Mouse (Mus musculus): ENCODE measurements around the gene Olfr33. TPM values are rescaled to one million over a fixed set of nuclear protein-coding genes. Genes with fewer than 3 reads are reported as not detected.

The Olfr33 gene
- polyA plus RNA-seq (2021; fragmentation: Nextera tagmentation) = not detected in 2 replicates
- long read RNA-seq, experiment 1 = 0 reads
- long read RNA-seq, experiment 2 = 0 reads

DNA sequence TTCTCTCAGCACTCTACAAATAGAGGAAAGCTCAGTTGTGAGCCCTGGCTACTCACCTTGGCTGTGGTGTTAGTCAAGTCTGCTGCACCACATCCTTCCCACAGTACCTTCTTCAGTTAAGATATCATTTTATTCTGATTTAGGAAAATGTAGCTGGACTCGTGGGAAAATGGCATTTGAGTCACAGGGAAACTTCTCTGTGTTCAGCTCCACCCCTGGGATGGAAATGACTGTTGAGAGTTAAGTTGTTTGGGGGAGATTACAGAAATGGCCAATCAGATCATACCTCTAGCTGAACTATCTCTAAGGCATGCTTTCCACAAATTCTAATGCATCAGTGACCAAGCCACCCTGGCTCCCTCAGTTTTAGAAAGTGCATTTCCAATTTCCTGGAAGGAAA, at the start of gene Olfr33:
Gene Olfr33 (minus strand): TSS at position 101 of the 400 bp plus-strand sequence.

DNA sequence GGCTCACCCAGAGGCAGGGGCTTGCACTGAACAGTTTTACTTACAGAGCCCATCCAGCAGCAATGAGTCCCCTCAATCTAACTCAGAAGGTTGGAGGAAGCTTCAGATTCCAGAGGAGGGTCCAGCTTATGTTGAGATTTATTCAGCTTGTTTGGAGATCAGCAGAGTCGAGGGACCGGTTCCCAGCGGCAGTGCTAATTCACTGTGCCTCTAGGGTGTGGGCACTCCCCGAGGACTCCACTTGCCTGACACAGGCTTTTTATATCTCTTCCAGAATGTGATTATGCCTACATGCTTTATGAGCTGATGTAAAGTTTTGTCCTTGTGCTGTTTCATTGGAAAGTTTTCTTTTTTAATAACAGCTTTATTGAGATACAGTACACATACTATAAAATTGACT, 40.4 kb upstream of the Olfr33 start, which contains the start of the genes Olfr560 and Olfr78:
Gene Olfr560 (minus strand): TSS at position 101 of the 400 bp plus-strand sequence.
Gene Olfr78 (minus strand): TSS at position 206 of the 400 bp plus-strand sequence.

DNA sequence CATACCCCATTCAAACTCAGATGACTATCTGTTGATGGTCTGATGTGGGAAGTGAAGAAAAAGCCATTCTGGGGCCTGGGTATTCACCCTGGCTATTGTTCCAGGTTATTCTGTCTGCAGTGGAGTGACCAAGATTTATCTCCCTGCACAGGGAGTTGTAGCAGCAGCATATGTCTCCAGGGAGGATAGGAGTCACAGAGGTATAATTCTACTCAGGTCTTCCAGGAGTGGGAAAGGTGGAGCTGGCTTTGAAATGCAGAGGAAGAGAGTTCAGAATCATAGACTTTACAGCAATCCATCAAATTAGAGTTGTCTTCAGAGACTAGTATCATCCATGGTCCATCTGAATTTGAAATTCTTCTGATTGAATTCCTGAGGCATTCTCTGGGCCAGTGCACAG, 8.5 kb upstream of the Olfr33 start, which contains the start of gene Olfr559:
Gene Olfr559 (minus strand): TSS at position 101 of the 400 bp plus-strand sequence.

GRCm38 (mm10) chr7:102701915-102702314, 17.0 kb downstream of the Olfr33 start, which contains the start of gene Olfr558:
Olfr558 (plus strand) TSS chr7:102702215.

DNA sequence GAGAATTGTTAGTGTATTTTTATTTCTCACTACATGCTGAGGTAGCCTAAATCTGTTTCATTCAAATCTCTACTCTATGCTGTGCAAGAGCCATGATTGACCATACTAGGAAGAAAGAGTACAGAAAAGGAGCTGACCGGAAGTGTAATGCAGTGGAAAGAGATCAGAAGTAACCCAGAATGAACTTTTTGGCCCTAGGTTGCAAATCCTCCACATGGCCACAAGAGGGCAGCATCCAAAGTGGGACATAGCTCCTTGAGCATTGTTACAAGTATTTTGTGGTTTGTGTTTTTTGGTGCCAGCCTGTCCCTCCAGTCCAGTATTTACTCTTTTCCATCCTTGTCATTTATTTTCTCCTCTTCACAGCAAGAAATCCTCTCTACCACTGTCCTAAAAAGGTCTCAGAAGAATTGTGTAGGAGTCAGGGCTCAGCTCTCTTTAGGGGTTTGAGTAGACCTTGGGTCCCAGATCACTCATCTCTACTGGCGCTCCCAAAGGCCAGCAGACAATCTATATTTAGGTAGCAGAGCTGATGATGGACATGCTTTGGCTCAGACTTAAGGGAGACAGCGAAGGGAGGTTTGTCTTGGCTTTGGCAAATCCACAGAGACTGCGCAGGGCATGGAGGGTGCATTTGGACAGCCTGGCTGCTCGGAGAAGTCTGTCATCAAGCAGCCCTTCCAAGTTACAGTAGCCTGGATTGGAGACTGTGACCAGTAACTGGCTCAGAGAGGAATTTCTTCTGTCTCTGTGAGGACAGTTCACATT, 23.3 kb downstream of the Olfr33 start, which contains the start of gene Olfr557:
Gene Olfr557 (plus strand): TSS at position 553 of the 768 bp plus-strand sequence.

DNA sequence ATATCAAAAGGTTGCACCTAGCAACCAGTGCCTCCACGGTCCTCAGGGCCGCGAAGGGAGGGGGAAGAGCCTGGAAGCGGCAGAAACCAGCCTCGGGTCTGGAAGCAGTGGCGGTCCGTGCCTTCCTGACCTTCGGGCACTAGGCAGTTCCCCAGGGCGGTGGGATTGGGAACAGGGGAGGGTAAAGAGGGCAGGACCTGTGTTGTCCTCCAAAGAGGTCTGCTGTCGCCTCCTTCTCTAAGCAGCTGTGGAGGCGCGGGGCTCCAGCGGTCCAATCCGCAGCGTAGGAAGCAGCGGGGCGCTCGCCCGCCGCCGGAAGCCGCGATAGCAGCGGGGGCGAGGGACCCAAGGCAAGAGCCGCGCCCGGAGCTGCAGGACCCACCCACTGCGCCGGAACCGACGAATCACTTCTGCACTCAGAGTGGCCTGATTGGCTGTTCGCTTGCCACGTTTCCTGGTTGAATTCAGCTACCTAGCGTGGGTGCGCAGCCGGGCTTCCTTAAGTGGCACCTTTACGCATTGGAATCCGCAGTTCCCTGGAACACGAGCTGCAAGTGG, 31.8 kb downstream of the Olfr33 start, which contains the start of gene Trim68:
Gene Trim68 (minus strand): TSS at position 384 of the 558 bp plus-strand sequence.

DNA sequence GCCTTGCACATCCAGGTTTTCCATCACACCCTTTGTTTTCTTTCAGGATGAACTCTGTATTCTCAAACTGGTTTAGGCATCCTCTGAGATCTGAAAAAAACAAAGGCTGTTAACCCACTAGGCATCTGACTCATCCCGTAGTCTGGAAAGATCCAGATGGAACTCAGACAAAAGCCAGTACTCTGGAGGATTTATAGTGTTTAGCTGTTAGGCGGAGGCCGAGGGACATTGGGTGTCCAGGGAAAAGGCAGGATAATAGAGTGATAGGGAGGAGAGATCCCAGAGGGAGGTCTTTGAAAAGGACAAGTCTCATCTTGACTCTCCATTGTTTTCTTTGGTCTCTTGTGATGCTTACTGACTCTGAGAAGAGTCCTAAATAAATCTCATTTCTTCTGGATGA, 54.3 kb downstream of the Olfr33 start, which contains the start of gene Olfr556:
Gene Olfr556 (plus strand): TSS at position 301 of the 400 bp plus-strand sequence.

Other genes with a start within 250 kb of the Olfr33 start
- gene Olfr543, start 237.4 kb downstream of the Olfr33 start, polyA plus RNA-seq (2021; fragmentation: Nextera tagmentation) = not detected in 2 replicates
- gene Olfr544, start 230.8 kb downstream of the Olfr33 start, polyA plus RNA-seq (2021; fragmentation: Nextera tagmentation) = not detected in 2 replicates
- gene Olfr545, start 219.5 kb downstream of the Olfr33 start, polyA plus RNA-seq (2021; fragmentation: Nextera tagmentation) = not detected in 2 replicates
- gene Olfr547, start 184.3 kb downstream of the Olfr33 start, polyA plus RNA-seq (2021; fragmentation: Nextera tagmentation) = not detected in 2 replicates
- gene Olfr548-ps1, start 178.2 kb downstream of the Olfr33 start, polyA plus RNA-seq (2021; fragmentation: Nextera tagmentation) = not detected in 2 replicates
- gene Olfr549, start 169.2 kb downstream of the Olfr33 start, polyA plus RNA-seq (2021; fragmentation: Nextera tagmentation) = not detected in 2 replicates
- gene Trim21, start 153.6 kb downstream of the Olfr33 start, polyA plus RNA-seq (2021; fragmentation: Nextera tagmentation) = 0.54 and 0.67 TPM in 2 replicates
- 1.9 and 2.1 TPM in 2 replicates for gene Olfr550, start 147.6 kb downstream of the Olfr33 start, polyA plus RNA-seq (2021; fragmentation: Nextera tagmentation)
- not detected in 2 replicates for gene Olfr551, start 127.2 kb downstream of the Olfr33 start, polyA plus RNA-seq (2021; fragmentation: Nextera tagmentation)
- not detected in 2 replicates for gene Olfr552, start 121.3 kb downstream of the Olfr33 start, polyA plus RNA-seq (2021; fragmentation: Nextera tagmentation)
- gene Olfr553, start 100.9 kb downstream of the Olfr33 start, polyA plus RNA-seq (2021; fragmentation: Nextera tagmentation) = not detected in 2 replicates
- not detected in 2 replicates for gene Olfr554, start 80.6 kb downstream of the Olfr33 start, polyA plus RNA-seq (2021; fragmentation: Nextera tagmentation)
- not detected in 2 replicates for gene Olfr555, start 60.2 kb downstream of the Olfr33 start, polyA plus RNA-seq (2021; fragmentation: Nextera tagmentation)
- gene Olfr556, start 54.2 kb downstream of the Olfr33 start, polyA plus RNA-seq (2021; fragmentation: Nextera tagmentation) = not detected in 2 replicates
- 2.1 and 2.6 TPM in 2 replicates for gene Trim68, start 31.7 kb downstream of the Olfr33 start, polyA plus RNA-seq (2021; fragmentation: Nextera tagmentation)
- gene Olfr557, start 23.2 kb downstream of the Olfr33 start, polyA plus RNA-seq (2021; fragmentation: Nextera tagmentation) = not detected in 2 replicates
- 0.10 and 0.13 TPM in 2 replicates for gene Olfr558, start 16.9 kb downstream of the Olfr33 start, polyA plus RNA-seq (2021; fragmentation: Nextera tagmentation)
- not detected in 2 replicates for gene Olfr559, start 8.4 kb upstream of the Olfr33 start, polyA plus RNA-seq (2021; fragmentation: Nextera tagmentation)
- gene Olfr560, start 40.3 kb upstream of the Olfr33 start, polyA plus RNA-seq (2021; fragmentation: Nextera tagmentation) = not detected in 2 replicates
- gene Olfr78, start 40.4 kb upstream of the Olfr33 start, polyA plus RNA-seq (2021; fragmentation: Nextera tagmentation) = not detected in 2 replicates
- not detected in 2 replicates for gene Olfr561, start 52.2 kb upstream of the Olfr33 start, polyA plus RNA-seq (2021; fragmentation: Nextera tagmentation)
- gene Olfr564, start 84.4 kb upstream of the Olfr33 start, polyA plus RNA-seq (2021; fragmentation: Nextera tagmentation) = not detected in 2 replicates
- not detected in 2 replicates for gene Olfr566, start 139.7 kb upstream of the Olfr33 start, polyA plus RNA-seq (2021; fragmentation: Nextera tagmentation)
- not detected in 2 replicates for gene Olfr568, start 158.1 kb upstream of the Olfr33 start, polyA plus RNA-seq (2021; fragmentation: Nextera tagmentation)
- gene Olfr569, start 171.8 kb upstream of the Olfr33 start, polyA plus RNA-seq (2021; fragmentation: Nextera tagmentation) = not detected in 2 replicates
- 0.23 TPM in 1 of 2 replicates, not detected in the other for gene Olfr570, start 175.5 kb upstream of the Olfr33 start, polyA plus RNA-seq (2021; fragmentation: Nextera tagmentation)
- gene Olfr571, start 198.5 kb upstream of the Olfr33 start, polyA plus RNA-seq (2021; fragmentation: Nextera tagmentation) = not detected in 2 replicates
- gene Olfr572, start 205.3 kb upstream of the Olfr33 start, polyA plus RNA-seq (2021; fragmentation: Nextera tagmentation) = not detected in 2 replicates
- gene Olfr573-ps1, start 223.5 kb upstream of the Olfr33 start, polyA plus RNA-seq (2021; fragmentation: Nextera tagmentation) = not detected in 2 replicates
- gene Olfr574, start 229.4 kb upstream of the Olfr33 start, polyA plus RNA-seq (2021; fragmentation: Nextera tagmentation) = not detected in 2 replicates
- not detected in 2 replicates for gene Olfr575, start 239.7 kb upstream of the Olfr33 start, polyA plus RNA-seq (2021; fragmentation: Nextera tagmentation)
- not detected in 2 replicates for gene Olfr576, start 243.6 kb upstream of the Olfr33 start, polyA plus RNA-seq (2021; fragmentation: Nextera tagmentation)

All from layer of hippocampus, adult 6 months (tissue).